Mouse (Mus musculus) cerebellum, postnatal 25 days (tissue): ENCODE results near the gene Slain1.
"Not testable (repeated sequence)": the region's sequence is repeated elsewhere in the genome, so short reads cannot be mapped to it uniquely, and the experiment has no call there.

Experiments used
- DNase-seq, 2 experiments: peaks; one replicate each; pipeline ENCODE4 v3.0.0; 2021; ENCODE audit warnings: mixed read lengths in 2 of 2

Gene Slain1

DNA sequence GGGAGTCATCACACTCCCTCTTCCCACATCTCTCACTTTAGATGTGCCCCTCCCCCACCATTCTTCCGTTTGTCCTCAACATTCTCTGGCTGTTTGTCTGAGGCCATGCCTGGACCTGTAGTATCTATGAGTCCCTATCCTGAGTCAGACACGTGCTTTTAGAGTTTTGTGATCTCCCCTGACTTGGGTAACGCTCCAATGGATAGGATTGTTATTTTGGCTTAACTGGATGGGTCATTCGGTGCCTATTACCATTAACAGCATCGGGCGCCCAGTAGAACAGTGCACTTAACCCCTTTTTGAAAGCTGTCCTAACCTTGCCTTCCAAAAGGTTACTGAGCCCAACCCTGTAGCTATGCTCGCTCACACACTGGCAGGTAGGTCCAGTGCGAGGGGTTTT lies 78.5 kb downstream of the Slain1 start:
- no peak for DNase-seq

DNA sequence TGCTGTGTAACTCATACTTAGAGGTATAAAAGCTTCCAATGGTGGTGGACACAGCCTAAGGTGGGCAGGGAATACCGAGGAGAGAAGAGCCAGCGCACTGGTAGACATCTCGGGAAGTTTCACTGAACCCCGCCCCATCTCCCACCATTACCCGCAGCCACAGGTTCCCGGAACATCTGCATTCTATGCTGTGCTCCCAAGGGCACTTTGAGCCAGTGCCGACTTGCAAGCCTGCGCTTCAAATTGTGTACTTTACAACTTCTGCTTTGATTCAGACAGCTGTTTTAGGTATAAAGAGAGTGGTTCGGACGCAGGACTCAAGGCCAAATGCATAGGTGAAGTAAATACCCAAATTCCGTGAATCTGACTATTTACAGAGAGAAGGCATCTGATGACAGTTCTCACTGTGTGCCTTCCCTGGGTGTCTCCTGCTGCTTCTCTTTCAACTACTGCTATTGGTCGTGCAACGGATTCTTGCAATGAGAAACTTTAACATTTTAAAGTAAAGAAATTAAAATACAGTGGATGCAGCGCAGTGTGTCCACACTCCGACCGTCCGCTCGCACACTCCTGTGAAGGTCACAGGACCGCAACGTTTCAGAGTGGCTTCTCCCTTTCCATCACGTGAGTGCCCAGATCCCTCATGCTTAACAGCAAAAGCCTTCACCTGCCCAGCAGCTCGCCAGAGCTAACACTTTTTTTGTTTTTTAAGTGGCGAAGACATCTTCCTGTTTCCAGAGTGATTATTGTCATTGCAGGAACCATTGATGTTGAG lies 79.1 kb downstream of the Slain1 start:
- DNase-seq, result no peak

GRCm38 (mm10) chr14:103729760-103730367 lies 79.8 kb downstream of the Slain1 start:
- no peak for DNase-seq

- DNase-seq, result no peak
Measured at GRCm38 (mm10) chr14:103732626-103733025, 82.6 kb downstream of the Slain1 start.

GRCm38 (mm10) chr14:103741216-103741615 lies 91.2 kb downstream of the Slain1 start:
- no peak for DNase-seq

DNA sequence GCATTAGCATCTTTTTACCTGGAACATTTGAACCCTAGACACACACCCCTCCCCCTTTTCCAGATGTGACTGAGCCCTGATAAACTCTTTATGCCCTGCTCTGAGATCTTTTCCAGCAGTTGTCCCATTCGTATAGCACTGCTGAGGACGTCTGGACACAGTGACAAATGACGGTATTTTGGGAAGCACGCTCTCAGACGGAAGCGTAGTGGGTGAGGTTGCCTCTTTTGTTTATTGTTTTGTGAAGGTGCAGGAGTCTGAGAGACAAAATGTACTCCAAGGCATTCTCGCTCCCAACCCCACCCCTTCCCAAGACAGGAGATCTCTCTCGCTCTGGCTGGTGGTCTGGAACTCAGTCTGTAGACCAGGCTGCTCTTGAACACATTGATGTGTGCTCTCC lies 92.1 kb downstream of the Slain1 start:
- no peak for DNase-seq

GRCm38 (mm10) chr14:103747345-103747744 lies 97.3 kb downstream of the Slain1 start:
- no peak for DNase-seq

DNA sequence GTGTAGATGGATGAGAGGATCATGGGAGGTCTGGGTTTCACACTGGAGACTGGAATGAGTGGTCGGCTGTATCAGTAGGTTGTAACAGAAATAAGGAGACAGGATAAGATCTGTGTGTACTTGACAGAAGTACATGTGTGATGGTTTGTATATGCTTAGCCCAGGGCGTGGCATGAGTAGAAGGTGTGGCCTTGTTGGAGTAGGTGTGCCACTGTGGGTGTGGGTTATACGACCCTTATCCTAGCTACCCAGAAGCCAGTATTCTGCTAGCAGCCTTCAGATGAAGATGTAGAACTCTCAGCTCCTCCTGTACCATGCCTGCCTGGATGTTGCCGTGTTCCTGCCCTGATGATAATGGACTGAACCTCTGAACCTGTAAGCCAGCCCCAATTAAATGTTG lies 100.6 kb downstream of the Slain1 start:
- not testable (repeated sequence) for DNase-seq

DNA sequence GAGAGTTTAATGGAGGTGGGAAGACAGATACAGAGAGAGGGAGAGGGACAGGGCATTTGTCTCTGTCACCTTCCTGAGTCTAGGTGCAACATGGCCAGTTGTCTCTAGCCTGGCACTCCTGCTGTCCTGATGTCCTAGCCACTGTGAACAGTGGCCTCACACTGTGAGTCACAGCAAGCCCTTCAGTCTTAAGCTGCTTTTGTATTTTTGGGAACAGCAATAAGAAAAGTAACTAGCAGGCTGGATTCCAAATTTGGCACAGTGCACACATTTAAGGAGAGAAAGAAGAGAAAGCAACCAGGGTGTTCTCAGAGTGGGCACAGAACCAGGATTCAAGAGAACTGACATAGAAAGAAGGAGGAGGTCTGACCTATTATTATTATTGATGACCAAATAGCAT lies 101.4 kb downstream of the Slain1 start:
- DNase-seq, result no peak

DNA sequence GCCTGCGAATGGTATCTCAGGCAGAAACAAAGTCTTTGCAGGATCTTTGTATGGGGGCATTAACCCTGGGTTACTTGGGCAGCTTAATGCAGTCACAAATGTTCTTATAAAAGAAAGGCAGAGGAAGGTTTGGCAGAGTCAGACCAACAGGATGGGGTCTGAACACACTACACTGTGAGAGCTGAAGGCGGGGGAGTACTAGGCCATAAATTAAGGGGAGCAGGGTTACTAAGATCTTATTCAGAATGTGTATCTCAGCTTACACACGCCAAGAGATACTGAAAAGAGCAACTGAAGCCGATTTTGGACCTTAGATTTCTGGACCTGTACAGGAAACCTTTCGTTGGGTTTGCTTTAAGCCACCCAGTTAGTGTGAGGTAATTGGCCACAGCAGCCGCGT lies 102.7 kb downstream of the Slain1 start:
- DNase-seq, result no peak

DNA sequence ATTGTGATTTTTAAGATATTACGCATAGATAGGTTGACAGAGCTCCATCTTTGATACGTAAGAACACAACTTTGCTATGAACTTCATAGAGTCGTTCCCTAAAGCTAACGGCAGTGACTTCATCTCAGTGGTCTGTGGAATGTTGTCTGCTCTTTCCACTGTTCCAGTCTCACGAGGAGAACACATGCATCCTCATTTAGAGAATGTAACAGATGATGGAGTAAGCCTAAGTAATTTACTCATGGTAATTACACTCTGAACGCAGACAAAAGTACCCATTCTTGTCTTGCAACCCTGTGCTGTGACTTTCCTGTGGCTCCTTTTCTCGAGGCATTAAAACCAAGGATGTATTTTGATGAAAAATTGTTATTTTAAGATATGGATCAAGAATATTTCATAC lies 104.0 kb downstream of the Slain1 start:
- DNase-seq, result no peak

DNA sequence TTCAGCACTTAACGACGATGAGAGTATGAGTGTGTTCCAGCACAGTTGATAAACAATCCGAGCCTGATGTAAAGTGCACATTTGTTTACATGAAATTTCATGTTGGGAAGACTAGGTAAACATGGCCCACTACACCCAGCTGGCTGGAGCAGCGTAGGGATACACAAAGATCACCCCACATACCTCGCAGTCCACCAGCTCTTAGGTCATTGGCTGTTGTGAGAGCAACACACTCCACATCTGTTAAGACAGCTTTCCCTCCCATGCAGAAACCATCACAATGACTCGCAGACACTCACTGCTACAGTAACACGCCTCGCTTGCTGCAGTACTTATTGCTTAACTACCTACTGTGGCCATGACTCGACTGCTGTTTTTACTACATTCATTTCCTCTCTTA lies 104.4 kb downstream of the Slain1 start:
- DNase-seq, result no peak
